In genomic region chr1:119189461-119190066, GRCm38 (mm10) we compare ENCODE assay signal across 8 mouse cellular contexts.
DNase-seq lines count a peak whose midpoint lies in the region; ATAC-seq lines count a peak whose summit lies in the region.

No protein-coding gene starts in this region.

- no peak for ATAC-seq in kidney, embryonic 15.5 days (replicated peaks; ENCODE audit: low FRiP score)
- peak; percentile 68 for ATAC-seq in hindbrain, embryonic 12.5 days (ENCODE audit: low FRiP score)
- peak; percentile 76; the same call in 1 of the 2 replicates for ATAC-seq in neural tube, embryonic 14.5 days (ENCODE audit: low read depth)
- ATAC-seq in erythroid progenitor cell, adult 5-6 weeks (replicated peaks; ENCODE audit: low FRiP score, poor library complexity, severe bottlenecking) = no peak

- peak overlapping the region; percentile 55 for H3K4me2 ChIP-seq in kidney, embryonic 15.5 days
- peak overlapping the region; percentile 53 for H3K4me2 ChIP-seq in hindbrain, embryonic 12.5 days (replicated peaks)
- peak overlapping the region; percentile 50 for H3K4me2 ChIP-seq in neural tube, embryonic 14.5 days (ENCODE audit: low read depth, low read length)

- H3K36me3 ChIP-seq in kidney, embryonic 15.5 days = no peaks in the 10 kb centered on the region
- H3K36me3 ChIP-seq in forebrain, embryonic 10.5 days (replicated peaks) = no peaks in the 10 kb centered on the region
- H3K36me3 ChIP-seq in hindbrain, embryonic 12.5 days = no peaks in the 10 kb centered on the region
- no peaks in the 10 kb centered on the region for H3K36me3 ChIP-seq in neural tube, embryonic 14.5 days (ENCODE audit: control insufficient read depth, insufficient read depth, low read length)

- DNase-seq in kidney, adult 8-10 months = no peak
- DNase-seq in forebrain, embryonic 10.5 days (ENCODE audit: extremely low spot score, low spot score) = peak; percentile 18
- DNase-seq in left cerebral cortex, postnatal 4 days = peak; percentile 56
- DNase-seq in gastrocnemius, postnatal 36 days = no peak

- H3K4me1 ChIP-seq in kidney, embryonic 15.5 days = peaks cover 10% of the 10 kb centered on the region; the same call in 1 of the 2 replicates
- peaks cover 12% of the 10 kb centered on the region for H3K4me1 ChIP-seq in forebrain, embryonic 10.5 days
- H3K4me1 ChIP-seq in hindbrain, embryonic 12.5 days = peaks cover 9% of the 10 kb centered on the region
- peaks cover 7% of the 10 kb centered on the region for H3K4me1 ChIP-seq in neural tube, embryonic 14.5 days (ENCODE audit: control insufficient read depth, insufficient read depth, low read length)

- H3K9me3 ChIP-seq in kidney, embryonic 15.5 days (replicated peaks) = no peaks in the 10 kb centered on the region
- no peaks in the 10 kb centered on the region for H3K9me3 ChIP-seq in forebrain, embryonic 10.5 days
- no peaks in the 10 kb centered on the region for H3K9me3 ChIP-seq in hindbrain, embryonic 12.5 days (replicated peaks)
- no peaks in the 10 kb centered on the region for H3K9me3 ChIP-seq in neural tube, embryonic 14.5 days (ENCODE audit: control insufficient read depth, low read length)

- H3K9ac ChIP-seq in kidney, embryonic 15.5 days = no peak overlapping the region
- no peak overlapping the region for H3K9ac ChIP-seq in hindbrain, embryonic 12.5 days
- H3K9ac ChIP-seq in neural tube, embryonic 14.5 days (replicated peaks; ENCODE audit: low read depth, low read length) = peak overlapping the region; percentile 29

- H3K27me3 ChIP-seq in kidney, embryonic 15.5 days = peaks cover 32% of the 10 kb centered on the region
- H3K27me3 ChIP-seq in forebrain, embryonic 10.5 days (ENCODE audit: poor library complexity, severe bottlenecking) = peaks cover 47% of the 10 kb centered on the region
- H3K27me3 ChIP-seq in hindbrain, embryonic 12.5 days = peaks cover 17% of the 10 kb centered on the region
- 0 out of 2 replicates have a peak, but pooled peaks cover 3% of the 10 kb centered on the region for H3K27me3 ChIP-seq in neural tube, embryonic 14.5 days (ENCODE audit: control insufficient read depth, insufficient read depth, low read length)

- intact Hi-C loops in left cerebral cortex, postnatal 4 days (cut with DNase I) = loop anchor here (10.0 kb wide), 1 partner anchor 235 kb away; the partner anchor contains the start of gene Inhbb
- intact Hi-C loops in gastrocnemius, postnatal 36 days (cut with DNase I) = no loop called here

- peak overlapping the region; percentile 24 for H3K4me3 ChIP-seq in kidney, embryonic 15.5 days (replicated peaks)
- peak overlapping the region; percentile 34 for H3K4me3 ChIP-seq in forebrain, embryonic 10.5 days
- H3K4me3 ChIP-seq in hindbrain, embryonic 12.5 days = peak overlapping the region; percentile 24
- peak overlapping the region; percentile 20 for H3K4me3 ChIP-seq in neural tube, embryonic 14.5 days (ENCODE audit: low read depth, low read length)

- WGBS in kidney, embryonic 15.5 days = 1% methylated on average over 23 of the region's 23 CpGs
- 2% methylated on average over 23 of the region's 23 CpGs for WGBS in forebrain, embryonic 10.5 days
- WGBS in hindbrain, embryonic 12.5 days = 2% methylated on average over 23 of the region's 23 CpGs
- WGBS in neural tube, embryonic 14.5 days = 2% methylated on average over 23 of the region's 23 CpGs

- no peak overlapping the region for H3K27ac ChIP-seq in kidney, embryonic 15.5 days
- H3K27ac ChIP-seq in forebrain, embryonic 10.5 days = no peak overlapping the region
- no peak overlapping the region for H3K27ac ChIP-seq in hindbrain, embryonic 12.5 days
- no peak overlapping the region for H3K27ac ChIP-seq in neural tube, embryonic 14.5 days (ENCODE audit: low read depth, low read length)

Comparison
In these comparisons a context has a peak if more than half of its experiments do, and no peak if none do; other contexts are left out.
1. ATAC-seq: peak in hindbrain, embryonic 12.5 days (single experiment) and neural tube, embryonic 14.5 days (single experiment); none in kidney, embryonic 15.5 days (single experiment) and erythroid progenitor cell, adult 5-6 weeks (single experiment).
2. DNase-seq: peak in forebrain, embryonic 10.5 days (single experiment) and left cerebral cortex, postnatal 4 days (single experiment); none in kidney, adult 8-10 months (0 of 2) and gastrocnemius, postnatal 36 days (0 of 2).
3. Peak in every context shown above with its lines, with median percentiles within 50 percentile points of each other: H3K4me2 ChIP-seq and H3K4me3 ChIP-seq.